Mouse (Mus musculus) right cerebral cortex, postnatal 14 days (tissue): ENCODE results near the gene Zfp612.
A peak's percentile ranks its signal among the peaks of the same experiment; 100 is the strongest.
"Not testable (repeated sequence)": the region's sequence is repeated elsewhere in the genome, so short reads cannot be mapped to it uniquely, and the experiment has no call there.

ENCODE experiments used
- DNase-seq: peaks from one replicate; pipeline ENCODE4 v3.0.0; 2022

The Zfp612 gene

GRCm38 (mm10) chr8:110079282-110080221 lies at the start of gene Zfp612:
TSS of gene Zfp612 (plus strand) at chr8:110079746.
- DNase-seq: peak; percentile 71

DNA sequence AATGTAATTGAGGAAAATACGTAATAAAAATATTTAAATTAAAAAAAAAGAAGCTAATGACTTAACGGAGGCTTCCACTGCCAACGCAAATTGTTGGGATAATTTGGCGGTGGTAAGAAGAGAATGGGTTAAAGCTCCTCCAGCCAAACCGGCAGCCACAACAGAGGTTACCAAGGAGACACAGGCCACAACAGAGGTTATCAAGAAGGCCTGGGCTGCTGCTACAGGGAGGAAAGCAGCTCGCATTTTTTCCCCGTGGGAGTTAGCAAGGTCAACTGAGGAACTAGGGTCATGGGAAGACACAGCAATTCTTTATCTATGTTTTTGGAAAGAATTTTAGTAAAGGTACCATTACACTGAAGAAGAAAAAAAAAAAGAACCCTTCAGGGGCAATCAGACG lies 45.8 kb upstream of the Zfp612 start:
- DNase-seq: not testable (repeated sequence)

GRCm38 (mm10) chr8:110034331-110034730 lies 45.2 kb upstream of the Zfp612 start:
- DNase-seq: no peak

- DNase-seq: peak; percentile 18
These were observed 43.4 kb upstream of the Zfp612 start for GRCm38 (mm10) chr8:110036156-110036555.

GRCm38 (mm10) chr8:110039216-110039615 lies 40.3 kb upstream of the Zfp612 start:
- no peak for DNase-seq

DNA sequence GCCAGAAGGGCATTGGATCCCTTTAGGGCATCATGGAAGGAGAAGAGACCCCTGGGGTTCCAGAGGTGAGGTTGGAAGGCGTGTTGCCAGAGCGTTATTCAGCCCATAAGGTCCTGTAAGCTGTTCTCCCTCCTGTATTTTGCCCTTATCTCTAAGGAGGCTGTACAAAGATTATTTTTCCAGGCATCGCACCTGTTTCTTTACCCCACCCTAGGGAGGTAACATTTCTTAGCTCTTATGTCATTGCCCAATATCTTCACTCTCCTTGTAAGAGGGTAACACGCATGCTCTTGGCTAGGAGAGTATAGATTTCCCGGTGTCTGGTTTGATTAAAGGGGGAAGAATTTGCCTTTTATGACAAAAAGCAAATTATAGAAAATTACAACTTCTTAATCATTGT lies 39.9 kb upstream of the Zfp612 start, which contains the start of gene Chst4:
Gene Chst4, minus strand, starts transcription at position 82 of the 400 bp plus-strand sequence.
- DNase-seq: no peak

DNA sequence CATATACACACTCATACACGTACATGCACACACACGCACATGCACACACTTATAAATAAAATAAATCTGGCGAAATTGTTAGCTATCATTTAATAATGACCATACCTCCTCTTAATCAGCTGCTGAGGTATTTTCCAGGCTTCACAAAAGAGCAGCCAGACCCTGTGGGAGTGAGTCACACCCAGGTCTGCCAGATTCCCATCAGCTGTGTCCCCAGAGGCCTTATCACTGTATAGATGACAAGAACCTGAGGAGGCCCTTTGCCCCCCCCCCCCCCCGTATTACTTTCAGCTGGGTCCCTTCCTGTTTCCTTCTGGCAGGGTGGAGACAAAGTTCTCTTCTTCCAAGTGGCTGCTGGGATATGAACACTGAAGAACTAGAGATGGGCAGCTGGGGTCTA lies 39.0 kb upstream of the Zfp612 start:
- DNase-seq: no peak

- DNase-seq: no peak
These were observed 28.3 kb upstream of the Zfp612 start for GRCm38 (mm10) chr8:110051208-110051607.

GRCm38 (mm10) chr8:110058207-110058606 lies 21.3 kb upstream of the Zfp612 start:
- no peak for DNase-seq

DNA sequence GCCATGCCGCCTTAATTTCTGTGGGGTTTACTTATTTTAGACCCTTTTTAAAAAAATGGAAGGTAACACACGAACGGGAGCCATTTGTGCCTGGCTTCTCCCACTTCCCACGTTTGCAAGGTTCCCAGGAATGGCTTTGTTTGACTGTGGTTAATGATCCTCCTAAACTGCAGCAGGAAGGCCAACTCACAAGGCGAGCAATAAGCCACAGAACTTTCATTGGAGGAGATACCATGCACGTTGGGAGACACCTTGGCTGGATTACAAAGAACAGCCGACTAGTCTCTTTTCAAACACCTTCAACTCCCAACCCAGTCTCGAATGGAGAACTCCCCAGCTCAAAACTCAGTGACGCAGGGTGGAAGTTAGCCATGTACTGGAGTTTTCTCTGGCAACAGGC lies 15.4 kb upstream of the Zfp612 start:
- no peak for DNase-seq

DNA sequence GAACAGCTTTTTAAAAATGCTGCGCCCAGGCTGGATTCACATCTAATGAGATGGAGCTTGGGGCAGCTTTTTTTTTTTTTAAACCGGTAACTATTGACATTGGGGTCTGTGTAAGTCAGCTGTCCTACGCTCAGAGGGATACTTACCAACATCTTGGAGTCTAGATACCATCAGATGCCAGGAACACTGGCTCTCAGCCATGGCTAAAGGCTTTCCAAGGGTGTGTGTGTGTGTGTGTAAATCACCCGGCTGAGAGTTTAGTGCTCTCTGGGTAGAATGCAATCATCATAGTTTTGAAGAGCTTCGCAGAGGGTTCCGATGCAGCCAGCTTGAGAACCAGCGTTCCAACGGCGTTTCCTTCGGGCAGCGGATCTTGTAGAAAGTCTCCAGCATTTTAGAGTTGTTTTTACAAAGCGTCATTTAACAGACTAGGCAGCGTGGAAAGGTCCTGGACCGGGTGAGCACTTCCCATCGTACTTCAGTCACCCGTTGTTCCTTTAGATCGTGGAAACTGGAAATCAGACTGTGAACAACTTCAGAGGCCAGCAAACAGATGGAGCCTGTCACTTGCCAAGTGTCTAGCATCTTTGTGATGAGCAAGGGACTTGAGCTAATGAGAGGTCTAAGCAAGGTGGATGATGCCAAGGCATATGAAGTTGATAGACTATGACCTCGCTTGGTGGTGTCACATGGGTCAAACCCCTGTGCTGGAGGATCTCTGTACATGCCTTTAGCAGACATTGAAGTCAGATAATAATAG lies 14.8 kb upstream of the Zfp612 start:
- no peak for DNase-seq

- DNase-seq: no peak
These were observed 13.9 kb upstream of the Zfp612 start for GRCm38 (mm10) chr8:110065676-110066075.

DNA sequence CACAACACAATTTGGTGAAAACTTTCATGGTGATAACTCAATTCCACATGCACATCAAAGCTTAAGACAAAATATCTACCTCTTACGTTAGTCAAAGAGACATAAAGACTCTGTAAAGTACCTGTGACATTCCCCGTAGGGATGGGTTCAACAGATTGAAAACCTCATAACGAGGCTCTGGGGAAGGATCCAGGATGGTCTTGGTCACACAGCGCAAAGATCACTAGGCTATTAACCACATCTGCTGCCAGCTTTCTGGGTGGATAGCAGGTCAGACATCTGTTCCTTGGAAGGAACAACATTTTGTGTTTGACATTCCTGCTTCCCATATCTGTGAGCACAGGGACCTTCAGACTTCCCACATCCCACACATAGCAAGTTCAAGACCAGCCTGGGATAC lies 9.8 kb upstream of the Zfp612 start:
- no peak for DNase-seq

DNA sequence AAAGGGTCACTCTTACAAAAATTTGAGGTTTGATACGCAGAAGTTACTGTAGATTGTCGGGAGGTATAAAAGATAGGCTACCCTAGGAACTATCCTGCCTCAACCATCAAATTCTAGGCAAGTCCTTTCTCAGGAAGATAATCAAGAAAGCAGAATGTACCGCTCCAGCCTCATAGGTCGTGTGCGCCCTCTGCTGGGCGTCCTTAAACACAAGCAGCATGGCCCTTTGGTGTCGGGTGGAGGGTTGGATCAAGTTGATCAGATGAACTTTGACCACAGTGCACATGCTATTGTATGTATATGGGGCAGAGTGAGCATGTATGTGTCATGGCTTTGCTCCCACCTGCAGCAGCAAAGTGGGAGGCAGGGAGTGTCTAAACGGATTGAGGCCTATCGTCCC lies 7.9 kb upstream of the Zfp612 start:
- peak; percentile 74 for DNase-seq

GRCm38 (mm10) chr8:110074496-110074895 lies 5.0 kb upstream of the Zfp612 start:
- DNase-seq: no peak

DNA sequence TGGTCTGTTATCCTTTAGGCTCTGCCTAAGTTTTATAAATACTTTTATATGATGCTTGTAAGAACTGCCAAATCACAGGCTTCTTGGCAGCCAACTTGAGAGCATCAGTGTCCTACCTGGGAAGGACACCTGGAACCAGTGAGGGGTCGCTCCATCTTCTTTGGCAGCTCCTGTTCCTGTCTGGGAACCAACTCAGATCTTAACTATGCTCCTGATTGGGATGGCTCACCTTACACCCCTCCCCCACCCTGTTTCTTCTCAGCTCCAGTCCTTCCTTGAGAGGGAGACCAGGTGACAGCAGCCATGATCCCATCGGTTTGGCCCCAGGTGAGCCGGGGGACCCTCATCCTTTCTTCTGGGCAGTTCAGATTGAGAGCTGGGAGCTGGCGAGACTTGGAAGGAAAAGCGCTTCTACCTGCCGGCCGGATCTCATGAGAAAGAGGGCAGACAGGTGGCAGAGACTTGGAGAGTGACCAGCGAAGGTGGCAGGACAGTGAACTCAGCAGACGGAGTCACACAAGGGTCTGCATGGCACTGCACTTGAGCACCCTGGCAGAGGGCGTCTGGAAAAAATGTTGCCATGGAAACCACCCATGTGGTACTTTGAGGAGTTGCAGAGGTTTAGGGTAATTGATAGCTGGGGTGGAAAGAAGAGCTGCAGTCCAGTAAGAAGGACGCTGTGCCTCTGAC lies 3.0 kb downstream of the Zfp612 start:
- DNase-seq: no peak

DNA sequence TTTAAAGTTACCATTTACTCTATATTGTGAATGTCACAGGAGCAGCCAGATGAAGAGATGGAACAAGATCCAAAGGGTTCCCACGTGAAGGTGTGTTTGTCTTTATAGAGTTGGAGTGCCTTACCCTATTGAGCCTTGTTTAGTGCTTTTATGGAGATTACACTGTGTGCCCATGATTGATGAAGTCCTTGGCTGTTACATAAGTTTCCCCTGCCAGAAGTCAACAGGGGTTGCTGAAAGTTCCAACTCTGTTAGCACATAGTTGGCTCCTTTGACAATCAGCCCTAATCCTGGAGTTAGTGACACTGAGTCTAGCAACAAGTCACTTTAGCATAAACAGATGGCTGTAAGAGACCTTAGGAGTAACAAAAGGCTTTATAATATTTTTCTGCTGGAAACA lies 12.3 kb downstream of the Zfp612 start:
- DNase-seq: no peak

DNA sequence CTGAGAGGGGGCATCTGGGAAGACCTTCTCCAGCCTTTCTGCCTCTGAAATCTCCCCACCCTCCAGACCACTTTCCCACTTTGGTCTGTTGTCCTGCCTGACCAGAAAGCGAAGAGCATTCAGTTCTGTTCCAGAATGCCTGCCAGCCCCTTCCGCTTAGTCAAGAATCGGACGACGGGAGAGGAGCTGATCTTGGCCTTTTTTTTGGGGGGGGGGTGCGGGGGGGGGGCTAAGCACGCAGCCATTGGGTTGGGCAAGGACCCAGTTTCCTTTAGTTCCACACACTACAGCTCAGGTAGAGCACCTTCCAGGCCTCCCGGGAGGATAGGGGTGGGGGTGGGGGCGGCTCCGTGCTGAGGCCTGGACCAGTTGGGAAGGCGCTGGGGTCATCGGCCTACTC lies 21.4 kb downstream of the Zfp612 start, which contains the start of gene Gm21964:
Gene Gm21964, plus strand, starts transcription at position 301 of the 400 bp plus-strand sequence.
- no peak for DNase-seq

- no peak for DNase-seq
These were observed 22.1 kb downstream of the Zfp612 start for GRCm38 (mm10) chr8:110101676-110102075.

- no peak for DNase-seq
These were observed 23.1 kb downstream of the Zfp612 start, which contains the start of gene Gm17720 for GRCm38 (mm10) chr8:110102653-110103052. TSS of gene Gm17720 (minus strand) at chr8:110102753.

DNA sequence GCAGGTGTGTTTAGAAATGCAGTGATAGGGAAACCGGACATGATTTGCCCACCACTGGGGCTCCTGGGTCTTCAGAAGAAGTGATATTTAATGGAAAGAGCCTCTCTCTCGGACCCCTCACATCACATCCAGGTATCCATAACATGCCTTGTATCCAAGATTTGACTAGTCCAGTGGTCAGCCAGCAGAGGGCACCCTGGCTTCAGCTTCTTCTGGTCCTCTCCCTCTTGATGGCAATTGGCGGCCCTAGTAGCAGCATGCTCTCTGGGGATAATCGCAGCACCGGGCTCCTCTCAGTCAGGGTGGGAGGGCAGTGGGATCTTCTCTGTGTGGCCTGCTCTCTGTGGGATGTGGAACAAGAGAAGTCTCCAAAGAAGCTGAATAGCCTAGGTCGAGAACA lies 40.2 kb downstream of the Zfp612 start:
- DNase-seq: peak; percentile 55

GRCm38 (mm10) chr8:110130537-110130936 lies 51.0 kb downstream of the Zfp612 start:
- peak; percentile 89 for DNase-seq

DNA sequence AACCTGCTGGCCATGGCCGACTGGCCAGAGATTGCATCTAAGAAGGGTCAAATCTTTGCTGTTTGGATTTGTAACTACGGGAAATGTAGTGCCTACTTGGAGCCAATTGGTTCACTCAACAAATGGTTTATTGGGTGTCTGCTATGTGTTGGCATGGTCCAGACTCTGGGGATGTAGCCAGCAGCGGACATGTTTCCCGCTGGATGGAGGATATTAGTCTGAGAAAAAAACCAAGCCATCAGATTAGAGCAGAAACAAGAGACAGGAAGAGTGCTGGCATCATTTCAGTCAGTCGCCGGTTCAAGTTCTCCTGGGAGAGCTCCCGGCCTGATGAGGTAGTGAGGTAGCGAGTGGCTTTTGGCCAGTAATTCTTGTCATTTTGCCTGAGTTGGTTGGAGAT lies 54.7 kb downstream of the Zfp612 start:
- DNase-seq: no peak
